Mouse (Mus musculus) heart, adult 2 months (tissue): ENCODE results near the gene Srd5a1.

Experiments
- CTCF ChIP-seq: fragments of 200-600 bp; IDR thresholded peaks from 2 replicates; pipeline ENCODE4 v1.8.1; 2022; ENCODE audit warnings: antibody characterized with exemption, mild to moderate bottlenecking, moderate library complexity
- EP300 ChIP-seq: fragments of 200-500 bp; IDR thresholded peaks from 2 replicates; pipeline ENCODE4 v1.6.1; 2011; ENCODE audit warnings: low read depth, low read length, control low read depth; ENCODE audit not compliant: insufficient read depth
- POLR2A ChIP-seq: fragments of 200-500 bp; IDR thresholded peaks from 2 replicates; pipeline ENCODE4 v1.6.1; 2011; ENCODE audit warnings: mild to moderate bottlenecking, low read depth, low read length, control low read depth; ENCODE audit not compliant: insufficient read depth

GRCm38 (mm10) chr13:69547488-69548180 is 63.6 kb downstream of the Srd5a1 start:
- TF ChIP-seq CTCF = no peak
- no peak for TF ChIP-seq POLR2A
- TF ChIP-seq EP300 = no peak
